Mouse (Mus musculus): ENCODE results near the gene Oosp1. TPM values are rescaled to one million over a fixed set of nuclear protein-coding genes. Genes with fewer than 3 reads are reported as not detected.

Gene Oosp1
- total RNA-seq (2021), result 1 to 10 TPM in 1 of 2 experiments, not detected in 1; 4.7 TPM
- long read RNA-seq, experiment 1, partial matches to known transcripts, result 1 of 1 reads
- long read RNA-seq, experiment 1, other reads (novel, unspliced or antisense), result 0 of 1 reads
- long read RNA-seq, experiment 2, result 0 reads

GRCm38 (mm10) chr19:11690839-11691238 lies at the start of gene Oosp1:
Gene Oosp1 (minus strand): TSS chr19:11691150.
- no peak for DNase-seq

GRCm38 (mm10) chr19:11736455-11736854 lies 45.5 kb upstream of the Oosp1 start:
- DNase-seq, result no peak

GRCm38 (mm10) chr19:11730278-11730677 lies 39.3 kb upstream of the Oosp1 start:
- no peak for DNase-seq

GRCm38 (mm10) chr19:11727304-11727703 lies 36.4 kb upstream of the Oosp1 start:
- DNase-seq, result no peak

- DNase-seq, result no peak
Measured at GRCm38 (mm10) chr19:11725915-11726314, 35.0 kb upstream of the Oosp1 start.

GRCm38 (mm10) chr19:11724275-11724674 lies 33.3 kb upstream of the Oosp1 start:
- no peak for DNase-seq

- no peak for DNase-seq
Measured at GRCm38 (mm10) chr19:11723870-11724269, 32.9 kb upstream of the Oosp1 start.

- no peak for DNase-seq
Measured at GRCm38 (mm10) chr19:11720071-11720470, 29.1 kb upstream of the Oosp1 start.

- peak; percentile 47 to 53 for DNase-seq
Measured at GRCm38 (mm10) chr19:11712451-11712850, 21.5 kb upstream of the Oosp1 start.

- DNase-seq, result no peak
Measured at GRCm38 (mm10) chr19:11698342-11698741, 7.4 kb upstream of the Oosp1 start.

- DNase-seq, result no peak
Measured at GRCm38 (mm10) chr19:11696755-11697154, 5.8 kb upstream of the Oosp1 start, which contains the start of gene Oosp3. Gene Oosp3 (plus strand): TSS chr19:11697055.

- DNase-seq, result no peak
Measured at GRCm38 (mm10) chr19:11691454-11691853, 504 bp upstream of the Oosp1 start.

- DNase-seq, result no peak
Measured at GRCm38 (mm10) chr19:11661562-11661961, 29.4 kb downstream of the Oosp1 start.

- no peak for DNase-seq
Measured at GRCm38 (mm10) chr19:11660459-11660858, 30.5 kb downstream of the Oosp1 start, which contains the start of gene Oosp2. Gene Oosp2 (minus strand): TSS chr19:11660559.

GRCm38 (mm10) chr19:11659142-11659541 lies 31.8 kb downstream of the Oosp1 start:
- DNase-seq, result no peak

- DNase-seq, result no peak
Measured at GRCm38 (mm10) chr19:11649564-11649963, 41.4 kb downstream of the Oosp1 start.

GRCm38 (mm10) chr19:11646166-11646565 lies 44.8 kb downstream of the Oosp1 start:
- DNase-seq, result no peak

- DNase-seq, result no peak
Measured at GRCm38 (mm10) chr19:11640732-11641131, 50.2 kb downstream of the Oosp1 start, which contains the start of gene Ms4a3. Gene Ms4a3 (minus strand): TSS chr19:11640851.

- no peak for DNase-seq
Measured at GRCm38 (mm10) chr19:11639038-11639437, 51.9 kb downstream of the Oosp1 start.

GRCm38 (mm10) chr19:11635572-11635971 lies 55.4 kb downstream of the Oosp1 start:
- DNase-seq, result no peak

- no peak for DNase-seq
Measured at GRCm38 (mm10) chr19:11634330-11634729, 56.6 kb downstream of the Oosp1 start.

GRCm38 (mm10) chr19:11633732-11634131 lies 57.2 kb downstream of the Oosp1 start:
- no peak for DNase-seq

- DNase-seq, result no peak
Measured at GRCm38 (mm10) chr19:11625231-11625630, 65.7 kb downstream of the Oosp1 start.

GRCm38 (mm10) chr19:11624800-11625199 lies 66.2 kb downstream of the Oosp1 start:
- DNase-seq, result no peak

GRCm38 (mm10) chr19:11623551-11623950 lies 67.4 kb downstream of the Oosp1 start, which contains the start of gene Ms4a2:
Gene Ms4a2 (minus strand): TSS chr19:11623719.
- DNase-seq, result no peak
